Mouse (Mus musculus): Measurements from ENCODE around the gene Galk1. TPM values are rescaled to one million over a fixed set of nuclear protein-coding genes. Genes with fewer than 3 reads are reported as not detected.

The Galk1 gene
- total and polyA plus RNA-seq, 3 experiments: 253 to 326 TPM; not detected in 1

DNA sequence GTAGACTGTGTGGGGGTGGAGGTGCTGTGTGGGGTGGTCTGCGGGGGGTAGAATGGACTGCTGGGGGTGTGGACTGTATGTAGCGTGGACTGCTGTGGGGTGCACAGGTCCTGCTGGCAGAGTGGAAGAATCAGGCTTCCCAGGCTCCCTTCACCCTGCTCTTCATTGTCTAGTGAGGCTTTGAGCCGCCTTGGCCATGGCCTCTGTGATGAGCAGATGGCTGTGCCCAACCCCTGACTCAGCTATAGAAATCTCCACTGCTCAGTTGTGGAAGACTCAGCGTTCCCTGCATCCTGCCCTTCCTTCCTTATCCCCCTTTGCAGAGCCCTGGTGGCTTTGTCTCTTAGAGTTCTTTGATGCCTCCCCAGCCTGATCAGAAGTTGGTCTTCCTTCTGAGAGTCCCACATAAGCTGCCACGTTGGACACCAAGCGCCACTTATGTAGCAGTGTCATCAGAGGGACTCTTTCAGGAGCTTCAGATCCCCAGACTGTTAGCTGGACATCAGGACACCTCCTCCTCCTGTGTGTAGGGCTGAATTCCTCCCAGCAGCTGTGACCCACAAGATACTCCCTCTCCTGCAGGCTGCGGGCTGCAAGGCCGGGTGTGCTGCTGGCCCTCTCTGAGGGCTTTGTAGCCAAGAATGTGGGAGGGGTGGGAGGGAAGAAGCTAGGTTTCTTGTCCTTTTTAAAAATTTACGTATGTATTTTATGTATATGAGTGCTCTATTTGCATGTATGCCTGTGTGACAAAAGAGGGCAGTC lies 49.7 kb downstream of the Galk1 start:
- Histone ChIP-seq H3K27me3 (ENCODE audit: control insufficient read depth in 1 of 2, insufficient read depth in 2 of 2, low read length in 2 of 2) (no peaks in the 10 kb centered on the region), H3K79me2 (ENCODE audit: control insufficient read depth, insufficient read depth, low read length, poor library complexity) (no peaks in the 10 kb centered on the region), H3K9ac (ENCODE audit: control insufficient read depth, low read depth, low read length, poor library complexity, severe bottlenecking) (no peak overlapping the region), H3K36me3 (ENCODE audit: control insufficient read depth in 1 of 2, insufficient read depth in 2 of 2, low read length in 2 of 2) (peaks cover 0 to 7% of the 10 kb centered on the region in 2 experiments; a peak in 2 of 4 replicates), H3K9me3 (replicated peaks; ENCODE audit: insufficient read depth, low read length) (no peaks in the 10 kb centered on the region), H3K4me3 (ENCODE audit: control insufficient read depth in 1 of 2, insufficient read depth in 1 of 2, low read depth in 2 of 2, low read length in 2 of 2) (no peak overlapping the region), H3K27ac (ENCODE audit: control insufficient read depth, low read depth, low read length) (no peak overlapping the region), H3K4me1 (ENCODE audit: control insufficient read depth in 1 of 2, insufficient read depth in 2 of 2, low read length in 2 of 2) (no peaks in the 10 kb centered on the region)
- DNase-seq (ENCODE audit: low read depth, low spot score): no peak
- TF ChIP-seq CHD1 (IDR thresholded peaks at IDR 0.05; ENCODE audit: low read depth, low read length) (no peak), MAZ (IDR thresholded peaks at IDR 0.05; ENCODE audit: low read depth, low read length) (no peak), USF1 (IDR thresholded peaks at IDR 0.05; ENCODE audit: low read depth, low read length) (no peak), ELF1 (IDR thresholded peaks at IDR 0.05; ENCODE audit: low read depth, low read length) (no peak), TBP (IDR thresholded peaks at IDR 0.05; ENCODE audit: low read depth, low read length) (no peak), POLR2A (IDR thresholded peaks at IDR 0.05; ENCODE audit: control insufficient read depth in 1 of 2, insufficient read depth in 1 of 2, low read depth in 1 of 2, low read length in 2 of 2, poor library complexity in 1 of 2) (no peak), TCF12 (IDR thresholded peaks at IDR 0.05; ENCODE audit: low read depth, low read length) (no peak), MYB (IDR thresholded peaks at IDR 0.05; ENCODE audit: low read depth, low read length) (no peak), ZNF384 (IDR thresholded peaks at IDR 0.05; ENCODE audit: low read depth, low read length) (no peak), MAX (IDR thresholded peaks at IDR 0.05; ENCODE audit: low read length) (no peak), GATA1 (IDR thresholded peaks at IDR 0.05; ENCODE audit: low read depth, low read length) (no peak), MEF2A (IDR thresholded peaks at IDR 0.05; ENCODE audit: extremely low read depth, insufficient replicate concordance, low read depth, low read length, poor library complexity, severe bottlenecking) (no peak), SIN3A (IDR thresholded peaks at IDR 0.05; ENCODE audit: low read length) (no peak), NELFE (IDR thresholded peaks at IDR 0.05; ENCODE audit: low read depth, low read length) (no peak), USF2 (IDR thresholded peaks at IDR 0.05; ENCODE audit: borderline replicate concordance in 1 of 2, insufficient read depth in 1 of 2, low read depth in 1 of 2, low read length in 2 of 2) (no peak)

- H3K27me3 ChIP-seq (ENCODE audit: control insufficient read depth in 1 of 2, insufficient read depth in 2 of 2, low read length in 2 of 2): no peaks in the 10 kb centered on the region
- TF ChIP-seq TAL1 (IDR thresholded peaks at IDR 0.05; ENCODE audit: low read length): no peak
- TF ChIP-seq CTCF (IDR thresholded peaks at IDR 0.05 in 2 of 3, conservative IDR thresholded peaks at IDR 0.05 in 1 of 3; ENCODE audit: control insufficient read depth in 1 of 3, insufficient read depth in 1 of 3, low read depth in 2 of 3, low read length in 3 of 3, poor library complexity in 1 of 3, severe bottlenecking in 1 of 3): no peak
- no peak for TF ChIP-seq HCFC1 (IDR thresholded peaks at IDR 0.05; ENCODE audit: low read depth, low read length)
- TF ChIP-seq MEF2A (IDR thresholded peaks at IDR 0.05; ENCODE audit: extremely low read depth, insufficient replicate concordance, low read depth, low read length, poor library complexity, severe bottlenecking): no peak
- TF ChIP-seq TCF12 (IDR thresholded peaks at IDR 0.05; ENCODE audit: low read depth, low read length): no peak
- peaks cover 0 to 9% of the 10 kb centered on the region in 2 experiments; a peak in 2 of 4 replicates for H3K36me3 ChIP-seq (ENCODE audit: control insufficient read depth in 1 of 2, insufficient read depth in 2 of 2, low read length in 2 of 2)
- no peak for DNase-seq (ENCODE audit: low read depth, low spot score)
- no peaks in the 10 kb centered on the region for H3K4me1 ChIP-seq (ENCODE audit: control insufficient read depth in 1 of 2, insufficient read depth in 2 of 2, low read length in 2 of 2)
- H3K9me3 ChIP-seq (replicated peaks; ENCODE audit: insufficient read depth, low read length): no peaks in the 10 kb centered on the region
- no peak overlapping the region for H3K27ac ChIP-seq (ENCODE audit: control insufficient read depth, low read depth, low read length)
- no peak overlapping the region for H3K9ac ChIP-seq (ENCODE audit: control insufficient read depth, low read depth, low read length, poor library complexity, severe bottlenecking)
- no peaks in the 10 kb centered on the region for H3K79me2 ChIP-seq (ENCODE audit: control insufficient read depth, insufficient read depth, low read length, poor library complexity)
- H3K4me3 ChIP-seq (ENCODE audit: control insufficient read depth in 1 of 2, insufficient read depth in 1 of 2, low read depth in 2 of 2, low read length in 2 of 2): no peak overlapping the region
Measured at GRCm38 (mm10) chr11:115959018-115959417, 53.5 kb downstream of the Galk1 start.

Other genes with a start within 250 kb of the Galk1 start
- 23.2 and 26.2 TPM in 2 replicates for gene Tmem94, start 247.3 kb downstream of the Galk1 start, total RNA-seq (2012; rRNA removed)
- gene Tmem94, start 247.3 kb downstream of the Galk1 start, polyA plus RNA-seq (2012; ENCODE audit: insufficient read depth in 1 of 2, insufficient read length in 2 of 2, low read depth in 1 of 2, low replicate concordance in 2 of 2, missing spikeins in 1 of 2): 10 to 100 TPM; 38.9 to 64.4 TPM
- 6.5 and 6.8 TPM in 2 replicates for gene Caskin2, start 199.1 kb downstream of the Galk1 start, total RNA-seq (2012; rRNA removed)
- gene Caskin2, start 199.1 kb downstream of the Galk1 start, polyA plus RNA-seq (2012; ENCODE audit: insufficient read depth in 1 of 2, insufficient read length in 2 of 2, low read depth in 1 of 2, low replicate concordance in 2 of 2, missing spikeins in 1 of 2): 10 to 100 TPM in 1 of 2 experiments, not detected in 1; 10.9 TPM
- gene Tsen54, start 198.0 kb downstream of the Galk1 start, total RNA-seq (2012; rRNA removed): 55.5 and 72.0 TPM in 2 replicates
- 10 to 100 TPM in 1 of 2 experiments, not detected in 1; 55.8 TPM for gene Tsen54, start 198.0 kb downstream of the Galk1 start, polyA plus RNA-seq (2012; ENCODE audit: insufficient read depth in 1 of 2, insufficient read length in 2 of 2, low read depth in 1 of 2, low replicate concordance in 2 of 2, missing spikeins in 1 of 2)
- 13.7 and 15.9 TPM in 2 replicates for gene Llgl2, start 188.7 kb downstream of the Galk1 start, total RNA-seq (2012; rRNA removed)
- gene Llgl2, start 188.7 kb downstream of the Galk1 start, polyA plus RNA-seq (2012; ENCODE audit: insufficient read depth in 1 of 2, insufficient read length in 2 of 2, low read depth in 1 of 2, low replicate concordance in 2 of 2, missing spikeins in 1 of 2): 10 to 100 TPM in 1 of 2 experiments, not detected in 1; 22.6 TPM
- 1.3 and 1.5 TPM in 2 replicates for gene Myo15b, start 154.3 kb downstream of the Galk1 start, total RNA-seq (2012; rRNA removed)
- 1 to 10 TPM in 1 of 2 experiments, not detected in 1; 3.2 TPM for gene Myo15b, start 154.3 kb downstream of the Galk1 start, polyA plus RNA-seq (2012; ENCODE audit: insufficient read depth in 1 of 2, insufficient read length in 2 of 2, low read depth in 1 of 2, low replicate concordance in 2 of 2, missing spikeins in 1 of 2)
- 24.9 and 41.0 TPM in 2 replicates for gene Smim5, start 112.8 kb downstream of the Galk1 start, total RNA-seq (2012; rRNA removed)
- 10 to 100 TPM in 1 of 2 experiments, not detected in 1; 24.8 TPM for gene Smim5, start 112.8 kb downstream of the Galk1 start, polyA plus RNA-seq (2012; ENCODE audit: insufficient read depth in 1 of 2, insufficient read length in 2 of 2, low read depth in 1 of 2, low replicate concordance in 2 of 2, missing spikeins in 1 of 2)
- gene Smim6, start 100.7 kb downstream of the Galk1 start, total RNA-seq (2012; rRNA removed): 1.2 and 1.3 TPM in 2 replicates
- 1 to 10 TPM in 1 of 2 experiments, not detected in 1; 3.8 TPM for gene Smim6, start 100.7 kb downstream of the Galk1 start, polyA plus RNA-seq (2012; ENCODE audit: insufficient read depth in 1 of 2, insufficient read length in 2 of 2, low read depth in 1 of 2, low replicate concordance in 2 of 2, missing spikeins in 1 of 2)
- 51.6 and 69.2 TPM in 2 replicates for gene Sap30bp, start 79.4 kb downstream of the Galk1 start, total RNA-seq (2012; rRNA removed)
- gene Sap30bp, start 79.4 kb downstream of the Galk1 start, polyA plus RNA-seq (2012; ENCODE audit: insufficient read depth in 1 of 2, insufficient read length in 2 of 2, low read depth in 1 of 2, low replicate concordance in 2 of 2, missing spikeins in 1 of 2): 10 to 100 TPM in 1 of 2 experiments, not detected in 1; 49.1 TPM
- gene Recql5, start 79.2 kb downstream of the Galk1 start, total RNA-seq (2012; rRNA removed): 16.7 and 20.3 TPM in 2 replicates
- gene Recql5, start 79.2 kb downstream of the Galk1 start, polyA plus RNA-seq (2012; ENCODE audit: insufficient read depth in 1 of 2, insufficient read length in 2 of 2, low read depth in 1 of 2, low replicate concordance in 2 of 2, missing spikeins in 1 of 2): 10 to 100 TPM in 1 of 2 experiments, not detected in 1; 21.5 TPM
- 0.39 and 0.69 TPM in 2 replicates for gene Itgb4, start 38.0 kb downstream of the Galk1 start, total RNA-seq (2012; rRNA removed)
- gene Itgb4, start 38.0 kb downstream of the Galk1 start, polyA plus RNA-seq (2012; ENCODE audit: insufficient read depth in 1 of 2, insufficient read length in 2 of 2, low read depth in 1 of 2, low replicate concordance in 2 of 2, missing spikeins in 1 of 2): under 1 TPM in 1 of 2 experiments, not detected in 1; 0.85 TPM
- 451 and 498 TPM in 2 replicates for gene H3f3b, start 15.2 kb upstream of the Galk1 start, total RNA-seq (2012; rRNA removed)
- 100 to 1,000 TPM in 1 of 2 experiments, 10 to 100 TPM in 1; 96.6 to 767 TPM for gene H3f3b, start 15.2 kb upstream of the Galk1 start, polyA plus RNA-seq (2012; ENCODE audit: insufficient read depth in 1 of 2, insufficient read length in 2 of 2, low read depth in 1 of 2, low replicate concordance in 2 of 2, missing spikeins in 1 of 2)
- 21.7 and 24.0 TPM in 2 replicates for gene Unk, start 17.6 kb upstream of the Galk1 start, total RNA-seq (2012; rRNA removed)
- gene Unk, start 17.6 kb upstream of the Galk1 start, polyA plus RNA-seq (2012; ENCODE audit: insufficient read depth in 1 of 2, insufficient read length in 2 of 2, low read depth in 1 of 2, low replicate concordance in 2 of 2, missing spikeins in 1 of 2): 10 to 100 TPM in 1 of 2 experiments, not detected in 1; 42.3 TPM
- 146 and 176 TPM in 2 replicates for gene Unc13d, start 65.2 kb upstream of the Galk1 start, total RNA-seq (2012; rRNA removed)
- 100 to 1,000 TPM in 1 of 2 experiments, not detected in 1; 115 TPM for gene Unc13d, start 65.2 kb upstream of the Galk1 start, polyA plus RNA-seq (2012; ENCODE audit: insufficient read depth in 1 of 2, insufficient read length in 2 of 2, low read depth in 1 of 2, low replicate concordance in 2 of 2, missing spikeins in 1 of 2)
- 16.5 and 19.4 TPM in 2 replicates for gene Wbp2, start 74.3 kb upstream of the Galk1 start, total RNA-seq (2012; rRNA removed)
- 10 to 100 TPM in 1 of 2 experiments, not detected in 1; 75.8 TPM for gene Wbp2, start 74.3 kb upstream of the Galk1 start, polyA plus RNA-seq (2012; ENCODE audit: insufficient read depth in 1 of 2, insufficient read length in 2 of 2, low read depth in 1 of 2, low replicate concordance in 2 of 2, missing spikeins in 1 of 2)
- 3.6 and 6.7 TPM in 2 replicates for gene Trim47, start 114.5 kb upstream of the Galk1 start, total RNA-seq (2012; rRNA removed)
- 1 to 10 TPM in 1 of 2 experiments, not detected in 1; 5.6 TPM for gene Trim47, start 114.5 kb upstream of the Galk1 start, polyA plus RNA-seq (2012; ENCODE audit: insufficient read depth in 1 of 2, insufficient read length in 2 of 2, low read depth in 1 of 2, low replicate concordance in 2 of 2, missing spikeins in 1 of 2)
- gene Trim65, start 118.4 kb upstream of the Galk1 start, total RNA-seq (2012; rRNA removed): 8.2 and 8.8 TPM in 2 replicates
- gene Trim65, start 118.4 kb upstream of the Galk1 start, polyA plus RNA-seq (2012; ENCODE audit: insufficient read depth in 1 of 2, insufficient read length in 2 of 2, low read depth in 1 of 2, low replicate concordance in 2 of 2, missing spikeins in 1 of 2): 10 to 100 TPM in 1 of 2 experiments, not detected in 1; 10.7 TPM
- 105 and 113 TPM in 2 replicates for gene Mrpl38, start 126.1 kb upstream of the Galk1 start, total RNA-seq (2012; rRNA removed)
- gene Mrpl38, start 126.1 kb upstream of the Galk1 start, polyA plus RNA-seq (2012; ENCODE audit: insufficient read depth in 1 of 2, insufficient read length in 2 of 2, low read depth in 1 of 2, low replicate concordance in 2 of 2, missing spikeins in 1 of 2): 100 to 1,000 TPM in 1 of 2 experiments, not detected in 1; 157 TPM
- 29.0 and 32.5 TPM in 2 replicates for gene Fbf1, start 155.4 kb upstream of the Galk1 start, total RNA-seq (2012; rRNA removed)
- gene Fbf1, start 155.4 kb upstream of the Galk1 start, polyA plus RNA-seq (2012; ENCODE audit: insufficient read depth in 1 of 2, insufficient read length in 2 of 2, low read depth in 1 of 2, low replicate concordance in 2 of 2, missing spikeins in 1 of 2): 10 to 100 TPM in 1 of 2 experiments, not detected in 1; 29.2 TPM
- 57.9 and 60.8 TPM in 2 replicates for gene Ten1, start 186.1 kb upstream of the Galk1 start, total RNA-seq (2012; rRNA removed)
- gene Ten1, start 186.1 kb upstream of the Galk1 start, polyA plus RNA-seq (2012; ENCODE audit: insufficient read depth in 1 of 2, insufficient read length in 2 of 2, low read depth in 1 of 2, low replicate concordance in 2 of 2, missing spikeins in 1 of 2): 10 to 100 TPM in 1 of 2 experiments, not detected in 1; 66.9 TPM
- 16.4 and 16.8 TPM in 2 replicates for gene Acox1, start 186.3 kb upstream of the Galk1 start, total RNA-seq (2012; rRNA removed)
- 10 to 100 TPM in 1 of 2 experiments, not detected in 1; 16.1 TPM for gene Acox1, start 186.3 kb upstream of the Galk1 start, polyA plus RNA-seq (2012; ENCODE audit: insufficient read depth in 1 of 2, insufficient read length in 2 of 2, low read depth in 1 of 2, low replicate concordance in 2 of 2, missing spikeins in 1 of 2)
- 0.26 and 0.39 TPM in 2 replicates for gene Evpl, start 225.4 kb upstream of the Galk1 start, total RNA-seq (2012; rRNA removed)
- gene Evpl, start 225.4 kb upstream of the Galk1 start, polyA plus RNA-seq (2012; ENCODE audit: insufficient read depth in 1 of 2, insufficient read length in 2 of 2, low read depth in 1 of 2, low replicate concordance in 2 of 2, missing spikeins in 1 of 2): under 1 TPM in 1 of 2 experiments, not detected in 1; 0.78 TPM